Mouse (Mus musculus) G1E (cell line): ENCODE measurements around the gene Tbc1d1. TPM values are rescaled to one million over a fixed set of nuclear protein-coding genes. Genes with fewer than 3 reads are reported as not detected.

Source experiments
- ATAC-seq: 2 replicates; pipeline ENCODE4 v1.8.0; 2016; ENCODE audit warnings: mild to moderate bottlenecking; ENCODE audit not compliant: insufficient number of reproducible peaks, poor library complexity, low FRiP score, severe bottlenecking; ENCODE audit errors: extremely low read depth
- DNase-seq: peaks from one replicate; pipeline ENCODE4 v3.0.0; 2012; ENCODE audit warnings: low spot score
- H3K27me3 ChIP-seq: 2 replicates; pipeline ENCODE4 v1.6.1; 2012; ENCODE audit warnings: mild to moderate bottlenecking, low read length, inconsistent platforms; ENCODE audit not compliant: insufficient read depth
- H3K36me3 ChIP-seq: replicated peaks from 2 replicates; pipeline ENCODE3; 2012; ENCODE audit warnings: mild to moderate bottlenecking, inconsistent platforms
- H3K4me1 ChIP-seq: 2 replicates; pipeline ENCODE4 v1.6.1; 2012; ENCODE audit warnings: low read depth, low read length, inconsistent platforms, mixed read lengths; ENCODE audit not compliant: insufficient read depth
- H3K4me3 ChIP-seq: 2 replicates; pipeline ENCODE4 v1.5.1; 2012; ENCODE audit warnings: low read depth, mild to moderate bottlenecking, inconsistent platforms, low read length, moderate library complexity, mixed read lengths
- H3K9me3 ChIP-seq: replicated peaks from 2 replicates; pipeline ENCODE4 v1.6.1; 2012; ENCODE audit warnings: inconsistent platforms
- CTCF ChIP-seq: IDR thresholded peaks from 2 replicates; pipeline ENCODE4 v1.5.1; 2012; ENCODE audit warnings: low read depth, low read length, inconsistent platforms, mixed read lengths
- GATA1 ChIP-seq: IDR thresholded peaks from 2 replicates; pipeline ENCODE4 v1.6.1; 2012; ENCODE audit warnings: borderline replicate concordance, low read length, inconsistent platforms, mixed read lengths
- GATA2 ChIP-seq: IDR thresholded peaks from 2 replicates; pipeline ENCODE4 v1.6.1; 2012; ENCODE audit warnings: low read depth, low read length, inconsistent platforms, borderline replicate concordance
- POLR2AphosphoS5 ChIP-seq: IDR thresholded peaks from 2 replicates; pipeline ENCODE4 v1.6.1; 2012; ENCODE audit warnings: low read depth, low read length, inconsistent platforms; ENCODE audit not compliant: insufficient replicate concordance
- TAL1 ChIP-seq: conservative IDR thresholded peaks from 2 replicates; pipeline ENCODE4 v1.6.1; 2012; ENCODE audit warnings: low read depth, low read length, inconsistent platforms, mixed read lengths
- polyA plus RNA-seq: library from polyadenylated mRNA; stranded (reverse); fragments of >175 nt; gene quantifications from 2 replicates; pipeline ENCODE4 v1.2.3, GENCODE M21; 2012
- total RNA-seq, 2 experiments: library from RNA; stranded (forward) in 1 of 2; stranded (reverse) in 1 of 2; fragments of 200-1000 nt in 1 of 2; fragments of >200 nt in 1 of 2; fragmentation: Nextera tagmentation in 1 of 2; gene quantifications; 2 replicates each; pipeline ENCODE4 v1.2.3; 2014 to 2017

Tbc1d1 gene
- total and polyA plus RNA-seq, 3 experiments, result 4.2 to 17.3 (median 11.7) TPM

- Histone ChIP-seq H3K4me3 (no peak overlapping the region), H3K27me3 (no peaks in the 10 kb centered on the region), H3K36me3 (peaks cover 68% of the 10 kb centered on the region), H3K9me3 (no peaks in the 10 kb centered on the region), H3K4me1 (no peaks in the 10 kb centered on the region)
- no peak for TF ChIP-seq CTCF
- TF ChIP-seq GATA1, result no peak
- no peak for TF ChIP-seq TAL1
- no peak for TF ChIP-seq POLR2AphosphoS5
- TF ChIP-seq GATA2, result no peak
- ATAC-seq, result no peak
- DNase-seq, result no peak
Measured at GRCm38 (mm10) chr5:64288031-64288928, 132.2 kb downstream of the Tbc1d1 start.

DNA sequence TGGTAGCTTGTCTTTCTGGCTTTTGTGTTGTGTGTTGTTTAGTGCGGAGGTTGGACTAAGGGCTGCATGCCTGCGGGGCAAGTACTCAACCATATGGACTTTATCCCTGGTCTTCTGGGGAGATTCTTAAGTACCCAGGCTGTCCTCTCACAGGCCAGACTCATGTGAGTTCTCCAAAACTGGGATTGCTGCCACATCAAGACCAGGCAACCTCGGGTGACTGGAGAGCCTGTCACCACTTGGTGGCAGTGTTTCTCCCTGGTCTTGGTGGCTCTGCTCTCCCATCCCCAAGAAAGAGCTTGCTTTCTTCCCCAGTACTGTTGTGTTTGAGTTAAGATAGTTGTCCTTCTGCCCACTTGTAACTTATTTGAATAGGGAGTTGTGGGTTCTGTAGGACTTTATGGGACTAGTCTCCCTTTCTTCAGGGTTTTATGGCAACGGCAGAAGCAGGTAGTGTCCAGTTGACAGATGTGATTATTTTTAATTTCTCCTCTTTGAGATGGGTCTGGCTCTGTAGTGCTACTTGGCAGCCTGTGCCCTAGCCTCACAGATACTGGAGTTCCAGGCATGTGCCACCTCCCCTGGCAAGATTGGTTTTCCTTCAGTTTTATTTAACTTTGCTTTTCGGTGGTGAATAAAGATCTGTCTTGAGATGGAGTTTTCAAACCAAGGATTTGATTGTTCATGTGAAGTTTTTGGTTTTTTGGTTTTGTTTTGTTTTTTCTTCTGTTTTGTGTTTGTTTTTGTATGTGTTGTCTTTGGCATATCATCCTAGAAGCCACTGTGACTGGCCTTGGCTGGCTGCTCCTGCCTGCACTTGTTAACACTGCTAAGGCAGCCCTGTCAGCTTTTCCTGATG is 133.3 kb downstream of the Tbc1d1 start:
- TF ChIP-seq GATA2 (no peak), CTCF (peak; percentile 77), TAL1 (no peak), GATA1 (no peak), POLR2AphosphoS5 (no peak)
- Histone ChIP-seq H3K4me1 (no peaks in the 10 kb centered on the region), H3K4me3 (no peak overlapping the region), H3K36me3 (peaks cover 69% of the 10 kb centered on the region), H3K9me3 (no peaks in the 10 kb centered on the region), H3K27me3 (no peaks in the 10 kb centered on the region)
- ATAC-seq (peak; percentile 66), DNase-seq (peak; percentile 66)

DNA sequence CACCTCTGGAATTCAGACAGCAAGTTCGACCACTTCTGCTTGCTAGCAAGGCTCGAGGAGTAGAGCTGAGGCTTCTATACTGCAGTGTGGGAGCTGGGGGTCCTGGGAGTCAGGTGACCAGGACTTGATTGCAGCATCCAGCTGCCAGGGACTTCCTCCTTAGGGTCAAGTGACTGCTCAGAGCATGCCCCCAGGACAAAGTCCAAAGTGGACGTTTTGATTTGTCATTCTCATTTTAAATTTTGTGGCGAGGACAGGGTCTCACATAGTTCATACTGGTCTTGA is 133.9 kb downstream of the Tbc1d1 start:
- no peaks in the 10 kb centered on the region for H3K9me3 ChIP-seq
- TF ChIP-seq CTCF (no peak), GATA2 (no peak), GATA1 (no peak), TAL1 (no peak), POLR2AphosphoS5 (no peak)
- DNase-seq, result no peak
- no peaks in the 10 kb centered on the region for H3K4me1 ChIP-seq
- peaks cover 69% of the 10 kb centered on the region for H3K36me3 ChIP-seq
- no peaks in the 10 kb centered on the region for H3K27me3 ChIP-seq
- no peak for ATAC-seq
- H3K4me3 ChIP-seq, result no peak overlapping the region

- ATAC-seq, result no peak
- no peak overlapping the region for H3K4me3 ChIP-seq
- peaks cover 67% of the 10 kb centered on the region for H3K36me3 ChIP-seq
Measured at GRCm38 (mm10) chr5:64291657-64292056, 135.6 kb downstream of the Tbc1d1 start.

GRCm38 (mm10) chr5:64295621-64296020 is 139.5 kb downstream of the Tbc1d1 start:
- peaks cover 7% of the 10 kb centered on the region for H3K4me1 ChIP-seq
- peaks cover 57% of the 10 kb centered on the region for H3K36me3 ChIP-seq
- TF ChIP-seq GATA1 (no peak), CTCF (no peak), POLR2AphosphoS5 (no peak), GATA2 (no peak), TAL1 (no peak)
- ATAC-seq (no peak), DNase-seq (no peak)
- H3K9me3 ChIP-seq, result no peaks in the 10 kb centered on the region
- no peaks in the 10 kb centered on the region for H3K27me3 ChIP-seq
- H3K4me3 ChIP-seq, result no peak overlapping the region

More at GRCm38 (mm10) chr5:64291657-64292056, 135.6 kb downstream of the Tbc1d1 start:
- TF ChIP-seq CTCF (no peak), GATA2 (no peak), GATA1 (no peak), TAL1 (no peak), POLR2AphosphoS5 (no peak)
- no peak for DNase-seq
- no peaks in the 10 kb centered on the region for H3K27me3 ChIP-seq
- no peaks in the 10 kb centered on the region for H3K9me3 ChIP-seq
- H3K4me1 ChIP-seq, result no peaks in the 10 kb centered on the region

- H3K36me3 ChIP-seq, result peaks cover 62% of the 10 kb centered on the region
- no peaks in the 10 kb centered on the region for H3K9me3 ChIP-seq
- TF ChIP-seq POLR2AphosphoS5, result no peak
- no peak for TF ChIP-seq GATA2
- no peak for TF ChIP-seq GATA1
- no peak for TF ChIP-seq TAL1
- TF ChIP-seq CTCF, result no peak
- no peak overlapping the region for H3K4me3 ChIP-seq
- H3K4me1 ChIP-seq, result peaks cover 10% of the 10 kb centered on the region
- DNase-seq (no peak), ATAC-seq (no peak)
- H3K27me3 ChIP-seq, result no peaks in the 10 kb centered on the region
Measured at GRCm38 (mm10) chr5:64296328-64296727, 140.2 kb downstream of the Tbc1d1 start.
